Mouse (Mus musculus): ENCODE measurements at regions not wholly inside any gene's neighbourhood (a gene's known extent, or its start where the extent isn't known, plus 50 kb on each side); places are given as distances from the start of the nearest gene placed in this dataset.

GRCm38 (mm10) chr17:44336842-44337241 is 148.5 kb downstream of the Clic5 start:
- DNase-seq (ENCODE audit: low spot score), result peak; percentile 6

GRCm38 (mm10) chr17:44337253-44337652 is 148.9 kb downstream of the Clic5 start:
- no peak for DNase-seq (ENCODE audit: low spot score)

- no peak for DNase-seq (ENCODE audit: low spot score)
Measured at GRCm38 (mm10) chr17:44344542-44344941, 156.2 kb downstream of the Clic5 start.

GRCm38 (mm10) chr17:44345374-44345773 is 157.0 kb downstream of the Clic5 start:
- no peak for DNase-seq (ENCODE audit: low spot score)

- no peak for DNase-seq (ENCODE audit: low spot score)
Measured at GRCm38 (mm10) chr17:44350201-44350948, 162.0 kb downstream of the Clic5 start.

- DNase-seq (ENCODE audit: low spot score), result no peak
Measured at GRCm38 (mm10) chr17:44350949-44351244, 162.5 kb downstream of the Clic5 start.

- DNase-seq (ENCODE audit: low spot score), result no peak
Measured at GRCm38 (mm10) chr17:44351499-44352117, 163.2 kb downstream of the Clic5 start.

GRCm38 (mm10) chr17:44352142-44352541 is 163.8 kb downstream of the Clic5 start:
- DNase-seq (ENCODE audit: low spot score), result no peak

GRCm38 (mm10) chr17:44363111-44363510 is 174.7 kb downstream of the Clic5 start:
- DNase-seq (ENCODE audit: low spot score), result no peak

- no peak for DNase-seq (ENCODE audit: low spot score)
Measured at GRCm38 (mm10) chr17:44364494-44364893, 176.1 kb downstream of the Clic5 start.

- no peak for DNase-seq (ENCODE audit: low spot score)
Measured at GRCm38 (mm10) chr17:44366438-44366837, 178.1 kb downstream of the Clic5 start.

- no peak for DNase-seq (ENCODE audit: low spot score)
Measured at GRCm38 (mm10) chr17:44367561-44367960, 179.2 kb downstream of the Clic5 start.

- no peak for DNase-seq (ENCODE audit: low spot score)
Measured at GRCm38 (mm10) chr17:44370966-44371465, 182.6 kb downstream of the Clic5 start.

- DNase-seq (ENCODE audit: low spot score), result no peak
Measured at GRCm38 (mm10) chr17:44371620-44372019, 183.2 kb downstream of the Clic5 start.

- no peak for DNase-seq (ENCODE audit: low spot score)
Measured at GRCm38 (mm10) chr17:44373744-44374456, 185.5 kb downstream of the Clic5 start.

- no peak for DNase-seq (ENCODE audit: low spot score)
Measured at GRCm38 (mm10) chr17:44378391-44378790, 190.0 kb downstream of the Clic5 start.

- no peak for DNase-seq (ENCODE audit: low spot score)
Measured at GRCm38 (mm10) chr17:44388916-44389315, 200.5 kb downstream of the Clic5 start.

- DNase-seq (ENCODE audit: low spot score), result no peak
Measured at GRCm38 (mm10) chr17:44397829-44398228, 209.4 kb downstream of the Clic5 start.

GRCm38 (mm10) chr17:44398231-44398630 is 209.8 kb downstream of the Clic5 start:
- no peak for DNase-seq (ENCODE audit: low spot score)

- DNase-seq (ENCODE audit: low spot score), result no peak
Measured at GRCm38 (mm10) chr17:44404923-44405322, 216.5 kb downstream of the Clic5 start.

- no peak for DNase-seq (ENCODE audit: low spot score)
Measured at GRCm38 (mm10) chr17:44410961-44411360, 222.6 kb downstream of the Clic5 start.

GRCm38 (mm10) chr17:44418676-44419404 is 230.5 kb downstream of the Clic5 start:
- DNase-seq (ENCODE audit: low spot score), result no peak

GRCm38 (mm10) chr17:44419405-44419729 is 231.0 kb downstream of the Clic5 start:
- no peak for DNase-seq (ENCODE audit: low spot score)
